Mouse (Mus musculus): ENCODE data around the gene Galnt17. TPM values are rescaled to one million over a fixed set of nuclear protein-coding genes. Genes with fewer than 3 reads are reported as not detected.

Gene Galnt17
- polyA plus RNA-seq, 1 experiment from 2014 or later: 2.1 TPM

DNA sequence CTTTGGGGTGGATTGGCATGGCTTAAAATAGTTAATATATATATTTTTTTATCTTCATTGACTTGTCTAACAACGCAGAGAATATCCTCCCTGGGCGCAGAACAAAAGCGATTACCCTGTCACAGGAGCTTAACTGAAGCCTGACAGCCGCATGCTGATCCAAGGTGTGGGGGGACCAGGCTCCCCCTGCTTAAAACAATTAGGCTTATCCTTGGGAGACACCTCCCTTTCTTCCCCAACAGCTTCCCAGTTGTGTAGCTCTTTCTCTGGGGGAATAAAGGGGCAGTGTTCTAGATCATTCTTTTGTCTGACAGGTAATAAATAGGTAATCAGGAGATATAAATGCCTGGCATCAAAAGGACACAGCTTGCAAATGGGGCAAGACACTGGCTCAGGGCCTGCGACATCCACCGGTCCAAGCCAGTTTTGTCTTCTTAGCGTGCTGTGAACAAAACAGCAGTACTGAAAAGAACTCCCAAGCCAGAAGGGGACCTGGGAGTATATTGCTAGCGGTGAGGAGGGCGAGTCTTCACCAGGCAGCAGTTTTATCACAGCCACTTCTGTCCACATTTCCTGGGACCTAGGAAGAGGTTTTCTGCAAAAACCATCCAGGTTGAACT lies 288.8 kb downstream of the Galnt17 start:
- Histone ChIP-seq H3K36me3 (ENCODE audit: insufficient read depth, low read length) (no peaks in the 10 kb centered on the region), H3K9ac (replicated peaks; ENCODE audit: low read length) (no peak overlapping the region), H3K4me2 (replicated peaks; ENCODE audit: low read depth, low read length) (no peak overlapping the region), H3K4me1 (ENCODE audit: insufficient read depth, low read length) (no peaks in the 10 kb centered on the region), H3K9me3 (ENCODE audit: low read length) (no peaks in the 10 kb centered on the region), H3K27me3 (ENCODE audit: insufficient read depth, low read length) (no peaks in the 10 kb centered on the region), H3K4me3 (ENCODE audit: low read length) (no peak overlapping the region), H3K27ac (ENCODE audit: low read length) (no peak overlapping the region)
- ATAC-seq (ENCODE audit: low FRiP score, low TSS enrichment): no peak
- WGBS: 52% methylated on average over 9 of the region's 9 CpGs

DNA sequence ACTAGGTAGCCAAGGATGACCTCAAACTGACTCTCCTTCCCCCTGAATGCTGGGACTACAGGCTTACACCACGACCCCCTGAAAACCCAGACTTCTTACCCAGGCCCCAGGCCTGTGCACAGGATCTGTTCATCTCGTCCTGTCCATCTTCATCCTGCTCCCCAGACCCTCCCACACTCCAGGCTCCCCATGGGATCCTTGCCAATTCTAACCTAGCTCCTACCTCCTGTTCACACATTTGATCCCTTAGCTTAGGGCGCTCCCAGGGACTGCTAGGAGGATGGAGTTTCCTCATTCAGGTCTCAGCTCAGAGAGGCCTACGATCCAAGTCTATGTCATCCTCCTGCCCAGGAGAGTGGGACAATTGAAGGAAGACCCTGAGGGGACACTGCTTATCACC lies 292.2 kb downstream of the Galnt17 start:
- H3K36me3 ChIP-seq (ENCODE audit: insufficient read depth, low read length): no peaks in the 10 kb centered on the region
- H3K27me3 ChIP-seq (ENCODE audit: insufficient read depth, low read length): no peaks in the 10 kb centered on the region
- H3K4me3 ChIP-seq (ENCODE audit: low read length): no peak overlapping the region
- ATAC-seq (ENCODE audit: low FRiP score, low TSS enrichment): no peak
- no peak overlapping the region for H3K27ac ChIP-seq (ENCODE audit: low read length)
- H3K9me3 ChIP-seq (ENCODE audit: low read length): no peaks in the 10 kb centered on the region
- H3K9ac ChIP-seq (replicated peaks; ENCODE audit: low read length): no peak overlapping the region
- no peaks in the 10 kb centered on the region for H3K4me1 ChIP-seq (ENCODE audit: insufficient read depth, low read length)
- 77% methylated on average over 4 of the region's 4 CpGs for WGBS
- H3K4me2 ChIP-seq (replicated peaks; ENCODE audit: low read depth, low read length): no peak overlapping the region

DNA sequence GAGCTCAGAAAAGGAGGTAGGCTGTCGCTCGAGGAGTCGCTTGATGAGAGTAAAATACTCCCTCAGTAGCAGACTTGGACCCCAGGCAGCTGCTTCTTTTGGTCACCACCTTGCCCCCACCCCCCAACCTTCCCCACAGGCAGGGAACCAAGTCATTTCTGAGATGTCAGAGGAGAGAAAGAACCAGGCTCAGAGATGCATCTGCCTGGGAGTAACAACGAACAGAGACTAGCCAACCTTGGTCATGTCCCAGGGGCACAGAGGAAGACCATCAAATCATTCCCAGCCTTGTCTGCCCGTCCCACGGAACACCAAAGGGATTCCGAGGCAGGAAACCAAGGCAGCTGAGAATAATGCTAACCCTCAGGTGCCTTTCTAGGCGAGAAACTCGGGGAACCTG lies 293.0 kb downstream of the Galnt17 start:
- Histone ChIP-seq H3K9me3 (ENCODE audit: low read length) (no peaks in the 10 kb centered on the region), H3K4me2 (replicated peaks; ENCODE audit: low read depth, low read length) (no peak overlapping the region), H3K4me3 (ENCODE audit: low read length) (no peak overlapping the region), H3K9ac (replicated peaks; ENCODE audit: low read length) (no peak overlapping the region), H3K36me3 (ENCODE audit: insufficient read depth, low read length) (no peaks in the 10 kb centered on the region), H3K27ac (ENCODE audit: low read length) (no peak overlapping the region), H3K27me3 (ENCODE audit: insufficient read depth, low read length) (no peaks in the 10 kb centered on the region), H3K4me1 (ENCODE audit: insufficient read depth, low read length) (no peaks in the 10 kb centered on the region)
- ATAC-seq (ENCODE audit: low FRiP score, low TSS enrichment): no peak
- WGBS: 75% methylated on average over 9 of the region's 9 CpGs

DNA sequence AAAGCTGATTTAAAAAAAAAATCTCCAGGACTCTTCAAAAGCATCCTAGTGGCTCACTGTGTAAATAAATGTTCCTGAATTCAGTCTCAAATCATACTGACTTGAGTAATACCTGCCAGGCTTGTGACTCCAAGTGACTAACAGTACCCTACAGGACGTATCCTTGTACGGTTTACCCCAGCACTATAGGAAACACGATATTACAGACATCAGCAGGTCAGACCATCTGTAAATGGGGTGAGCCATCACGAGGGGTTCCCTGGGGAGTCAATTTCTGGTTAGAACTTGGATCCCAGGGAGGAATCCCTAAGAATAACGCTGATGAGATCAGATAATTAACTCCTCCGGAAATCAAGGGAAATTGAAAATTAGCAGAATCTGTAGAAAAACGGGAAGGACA lies 294.5 kb downstream of the Galnt17 start:
- H3K36me3 ChIP-seq (ENCODE audit: insufficient read depth, low read length): no peaks in the 10 kb centered on the region
- no peaks in the 10 kb centered on the region for H3K9me3 ChIP-seq (ENCODE audit: low read length)
- H3K9ac ChIP-seq (replicated peaks; ENCODE audit: low read length): no peak overlapping the region
- H3K4me3 ChIP-seq (ENCODE audit: low read length): no peak overlapping the region
- no peak overlapping the region for H3K27ac ChIP-seq (ENCODE audit: low read length)
- no peak overlapping the region for H3K4me2 ChIP-seq (replicated peaks; ENCODE audit: low read depth, low read length)
- no peak for ATAC-seq (ENCODE audit: low FRiP score, low TSS enrichment)
- no peaks in the 10 kb centered on the region for H3K4me1 ChIP-seq (ENCODE audit: insufficient read depth, low read length)
- WGBS: 72% methylated on average over 7 of the region's 7 CpGs
- H3K27me3 ChIP-seq (ENCODE audit: insufficient read depth, low read length): no peaks in the 10 kb centered on the region

DNA sequence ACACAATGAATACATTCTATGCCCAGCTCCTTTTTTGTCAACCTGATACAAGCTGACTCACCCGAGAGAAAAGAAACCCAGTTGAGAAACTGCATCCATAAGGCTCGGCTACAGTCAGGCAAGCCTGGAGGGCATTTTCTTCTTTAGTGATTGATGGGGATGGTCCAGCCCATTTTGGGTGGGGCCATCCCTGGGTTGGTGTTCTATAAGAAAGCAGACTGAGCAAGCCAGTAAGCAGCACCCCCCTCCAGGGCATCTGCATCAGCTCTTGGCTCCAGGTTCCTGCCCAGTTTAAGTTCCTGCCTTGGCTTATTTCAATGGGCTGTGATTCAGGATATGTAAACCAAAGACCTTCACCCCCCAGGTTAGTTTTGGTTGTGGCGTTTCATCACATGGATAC lies 295.2 kb downstream of the Galnt17 start:
- 79% methylated on average over 3 of the region's 3 CpGs for WGBS
- H3K9ac ChIP-seq (replicated peaks; ENCODE audit: low read length): no peak overlapping the region
- H3K4me1 ChIP-seq (ENCODE audit: insufficient read depth, low read length): no peaks in the 10 kb centered on the region
- no peak for ATAC-seq (ENCODE audit: low FRiP score, low TSS enrichment)
- no peaks in the 10 kb centered on the region for H3K9me3 ChIP-seq (ENCODE audit: low read length)
- H3K4me3 ChIP-seq (ENCODE audit: low read length): no peak overlapping the region
- H3K27ac ChIP-seq (ENCODE audit: low read length): no peak overlapping the region
- H3K36me3 ChIP-seq (ENCODE audit: insufficient read depth, low read length): no peaks in the 10 kb centered on the region
- H3K27me3 ChIP-seq (ENCODE audit: insufficient read depth, low read length): no peaks in the 10 kb centered on the region
- no peak overlapping the region for H3K4me2 ChIP-seq (replicated peaks; ENCODE audit: low read depth, low read length)

DNA sequence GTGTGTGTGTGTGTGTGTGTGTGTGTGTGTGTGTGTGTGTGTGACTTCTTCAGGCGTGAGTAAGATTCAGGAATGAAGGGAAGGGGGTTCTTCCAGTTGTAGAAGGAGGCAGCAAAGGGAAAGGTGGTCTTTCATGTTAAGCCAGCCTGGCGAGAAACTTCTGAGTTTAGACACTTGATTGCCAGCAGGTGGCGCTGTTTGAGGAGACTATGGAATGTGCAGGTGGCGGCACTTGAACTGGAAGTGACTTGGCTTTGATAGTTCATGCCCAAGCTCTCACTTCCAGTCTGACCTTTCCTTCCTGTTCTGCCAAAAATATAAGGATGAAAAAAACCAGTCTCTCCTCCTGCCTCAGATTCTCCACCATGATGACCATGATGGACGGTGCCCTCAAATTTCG lies 298.8 kb downstream of the Galnt17 start:
- Histone ChIP-seq H3K9ac (replicated peaks; ENCODE audit: low read length) (no peak overlapping the region), H3K4me3 (ENCODE audit: low read length) (no peak overlapping the region), H3K36me3 (ENCODE audit: insufficient read depth, low read length) (no peaks in the 10 kb centered on the region), H3K27ac (ENCODE audit: low read length) (no peak overlapping the region), H3K4me1 (ENCODE audit: insufficient read depth, low read length) (no peaks in the 10 kb centered on the region), H3K9me3 (ENCODE audit: low read length) (0 out of 2 replicates have a peak, but pooled peaks cover 2% of the 10 kb centered on the region), H3K4me2 (replicated peaks; ENCODE audit: low read depth, low read length) (no peak overlapping the region), H3K27me3 (ENCODE audit: insufficient read depth, low read length) (no peaks in the 10 kb centered on the region)
- ATAC-seq (ENCODE audit: low FRiP score, low TSS enrichment): no peak
- 57% methylated on average over 6 of the region's 6 CpGs for WGBS

DNA sequence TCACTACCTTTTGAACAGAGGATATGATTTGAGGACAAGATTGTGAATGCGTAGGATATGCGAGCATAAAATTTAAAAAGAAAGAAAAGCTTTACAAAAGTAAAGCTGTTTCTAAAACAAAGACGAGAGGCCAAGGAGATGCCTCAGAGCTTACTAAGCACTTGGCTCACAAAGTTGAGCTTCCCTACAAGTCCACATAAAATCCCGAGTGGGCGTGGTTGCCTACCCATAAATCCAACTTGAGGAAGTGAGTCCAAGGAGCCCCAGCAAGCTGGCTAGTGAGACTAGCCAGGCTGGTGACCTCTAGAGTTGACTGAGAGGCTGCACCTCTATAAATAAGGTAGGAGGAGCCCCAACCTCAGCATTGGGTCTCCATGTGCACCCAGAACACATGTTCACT lies 299.8 kb downstream of the Galnt17 start:
- 77% methylated on average over 5 of the region's 5 CpGs for WGBS
- Histone ChIP-seq H3K36me3 (ENCODE audit: insufficient read depth, low read length) (no peaks in the 10 kb centered on the region), H3K4me3 (ENCODE audit: low read length) (no peak overlapping the region), H3K4me1 (ENCODE audit: insufficient read depth, low read length) (no peaks in the 10 kb centered on the region), H3K4me2 (replicated peaks; ENCODE audit: low read depth, low read length) (no peak overlapping the region), H3K9me3 (ENCODE audit: low read length) (0 out of 2 replicates have a peak, but pooled peaks cover 3% of the 10 kb centered on the region), H3K27me3 (ENCODE audit: insufficient read depth, low read length) (no peaks in the 10 kb centered on the region), H3K27ac (ENCODE audit: low read length) (no peak overlapping the region), H3K9ac (replicated peaks; ENCODE audit: low read length) (no peak overlapping the region)
- ATAC-seq (ENCODE audit: low FRiP score, low TSS enrichment): no peak

DNA sequence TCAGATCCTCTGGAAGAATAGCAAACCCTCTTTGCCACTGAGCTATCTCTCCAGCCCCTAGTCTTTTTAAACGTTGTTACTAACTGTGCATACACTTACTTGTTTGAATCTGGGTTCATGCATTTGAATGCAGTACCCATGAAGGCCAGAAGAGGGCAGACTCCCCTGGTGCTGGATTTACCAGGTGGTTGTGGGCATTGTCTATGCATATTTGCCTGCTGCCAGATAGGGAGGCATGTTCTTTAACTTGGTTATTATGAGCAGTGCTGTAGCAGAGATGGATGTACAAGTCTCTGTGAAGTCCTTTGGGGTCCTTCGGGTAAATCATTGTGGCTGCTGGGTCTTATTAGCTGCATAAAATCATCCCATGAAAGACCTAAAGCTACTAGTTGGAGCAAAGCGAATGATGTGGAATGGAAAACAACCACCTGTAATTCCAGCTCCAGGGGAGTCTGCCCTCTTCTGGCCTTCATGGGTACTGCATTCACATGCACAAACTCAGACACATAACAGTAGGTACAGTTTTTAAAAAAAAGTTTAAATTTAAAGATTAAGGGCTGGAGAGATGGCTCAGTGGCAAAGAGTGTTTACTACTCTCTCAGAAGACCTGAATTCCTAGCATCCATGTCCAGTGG lies 300.3 kb downstream of the Galnt17 start:
- Histone ChIP-seq H3K4me1 (ENCODE audit: insufficient read depth, low read length) (no peaks in the 10 kb centered on the region), H3K27me3 (ENCODE audit: insufficient read depth, low read length) (no peaks in the 10 kb centered on the region), H3K4me3 (ENCODE audit: low read length) (no peak overlapping the region), H3K27ac (ENCODE audit: low read length) (no peak overlapping the region), H3K4me2 (replicated peaks; ENCODE audit: low read depth, low read length) (no peak overlapping the region), H3K9me3 (ENCODE audit: low read length) (0 out of 2 replicates have a peak, but pooled peaks cover 3% of the 10 kb centered on the region), H3K36me3 (ENCODE audit: insufficient read depth, low read length) (no peaks in the 10 kb centered on the region), H3K9ac (replicated peaks; ENCODE audit: low read length) (no peak overlapping the region)
- WGBS: 85% methylated on average over 3 of the region's 3 CpGs
- no peak for ATAC-seq (ENCODE audit: low FRiP score, low TSS enrichment)

DNA sequence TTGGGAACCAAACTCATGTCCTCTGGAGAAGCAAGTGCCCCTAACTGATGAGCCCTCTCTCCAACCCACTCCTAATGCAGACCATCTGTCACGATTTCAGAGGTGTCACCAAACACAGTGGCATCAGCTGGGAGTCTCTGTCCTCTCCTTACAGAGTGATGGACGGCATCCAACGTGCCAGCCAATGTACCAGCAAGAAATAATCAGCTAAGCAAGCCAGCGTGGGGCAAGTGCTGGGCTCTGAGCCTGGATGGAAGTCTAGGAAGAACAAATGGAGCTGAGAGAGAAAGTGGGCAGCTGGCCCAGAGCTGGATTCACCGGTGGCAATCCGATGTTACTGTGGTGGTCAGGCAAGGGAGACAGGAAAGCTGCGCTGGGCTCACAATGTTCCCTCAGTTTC lies 301.1 kb downstream of the Galnt17 start:
- Histone ChIP-seq H3K4me3 (ENCODE audit: low read length) (no peak overlapping the region), H3K9ac (replicated peaks; ENCODE audit: low read length) (no peak overlapping the region), H3K9me3 (ENCODE audit: low read length) (0 out of 2 replicates have a peak, but pooled peaks cover 3% of the 10 kb centered on the region), H3K36me3 (ENCODE audit: insufficient read depth, low read length) (no peaks in the 10 kb centered on the region), H3K4me1 (ENCODE audit: insufficient read depth, low read length) (no peaks in the 10 kb centered on the region), H3K27ac (ENCODE audit: low read length) (no peak overlapping the region), H3K4me2 (replicated peaks; ENCODE audit: low read depth, low read length) (no peak overlapping the region), H3K27me3 (ENCODE audit: insufficient read depth, low read length) (no peaks in the 10 kb centered on the region)
- 80% methylated on average over 7 of the region's 7 CpGs for WGBS
- ATAC-seq (ENCODE audit: low FRiP score, low TSS enrichment): no peak

DNA sequence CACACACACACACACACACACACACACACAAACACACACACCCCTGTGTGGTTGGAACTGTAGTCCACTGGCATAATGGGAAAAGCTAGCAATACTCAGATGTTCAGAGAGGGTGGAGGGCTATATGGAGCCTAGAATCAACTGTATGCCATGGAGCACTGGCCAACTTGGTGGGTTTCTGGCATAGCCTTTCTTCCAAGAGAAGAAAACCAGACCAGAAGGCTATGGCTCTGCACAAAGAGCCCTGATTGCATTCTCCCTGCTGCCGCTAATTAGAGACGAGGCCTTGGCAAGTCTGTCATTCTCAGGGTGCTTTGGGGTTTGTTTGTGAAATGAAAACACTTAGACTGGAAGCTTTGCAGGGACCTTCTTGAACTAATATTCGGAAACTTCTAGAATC lies 301.8 kb downstream of the Galnt17 start:
- H3K4me1 ChIP-seq (ENCODE audit: insufficient read depth, low read length): no peaks in the 10 kb centered on the region
- H3K4me3 ChIP-seq (ENCODE audit: low read length): no peak overlapping the region
- H3K27me3 ChIP-seq (ENCODE audit: insufficient read depth, low read length): no peaks in the 10 kb centered on the region
- no peak overlapping the region for H3K27ac ChIP-seq (ENCODE audit: low read length)
- 88% methylated on average over 3 of the region's 3 CpGs for WGBS
- ATAC-seq (ENCODE audit: low FRiP score, low TSS enrichment): no peak
- no peak overlapping the region for H3K9ac ChIP-seq (replicated peaks; ENCODE audit: low read length)
- no peaks in the 10 kb centered on the region for H3K36me3 ChIP-seq (ENCODE audit: insufficient read depth, low read length)
- H3K4me2 ChIP-seq (replicated peaks; ENCODE audit: low read depth, low read length): no peak overlapping the region
- 0 out of 2 replicates have a peak, but pooled peaks cover 3% of the 10 kb centered on the region for H3K9me3 ChIP-seq (ENCODE audit: low read length)

Measured in kidney, embryonic 16.5 days (tissue).